Mouse (Mus musculus): ENCODE measurements at regions not wholly inside any gene's neighbourhood (a gene's known extent, or its start where the extent isn't known, plus 50 kb on each side); places are given as distances from the start of the nearest gene placed in this dataset.
"Not testable (repeated sequence)": the region's sequence is repeated elsewhere in the genome, so short reads cannot be mapped to it uniquely, and the experiment has no call there.

- Histone ChIP-seq H3K9ac (ENCODE audit: low read depth, low read length) (no peak overlapping the region), H3K4me2 (ENCODE audit: low read length) (no peak overlapping the region), H3K36me3 (ENCODE audit: control insufficient read depth, insufficient read depth, low read length) (no peaks in the 10 kb centered on the region), H3K4me3 (ENCODE audit: low read depth, low read length) (no peak overlapping the region), H3K27me3 (ENCODE audit: control insufficient read depth, insufficient read depth, low read depth, low read length) (no peaks in the 10 kb centered on the region), H3K4me1 (ENCODE audit: control insufficient read depth, insufficient read depth, low read length) (no peaks in the 10 kb centered on the region), H3K9me3 (replicated peaks; ENCODE audit: control insufficient read depth, low read length, poor library complexity, severe bottlenecking) (no peaks in the 10 kb centered on the region), H3K27ac (ENCODE audit: low read length) (no peak overlapping the region)
- WGBS: 13% methylated on average over 6 of the region's 6 CpGs
- ATAC-seq: no peak
Observed at GRCm38 (mm10) chr14:59051478-59051879, 91.2 kb downstream of the 1700129C05Rik start.

GRCm38 (mm10) chr14:59045687-59046086 lies 97.0 kb downstream of the 1700129C05Rik start:
- H3K36me3 ChIP-seq (ENCODE audit: control insufficient read depth, insufficient read depth, low read length): no peaks in the 10 kb centered on the region
- WGBS: 80% methylated on average over 7 of the region's 7 CpGs

GRCm38 (mm10) chr14:59045235-59045634 lies 97.5 kb downstream of the 1700129C05Rik start:
- no peak overlapping the region for H3K27ac ChIP-seq (ENCODE audit: low read length)

More at GRCm38 (mm10) chr14:59045687-59046086, 97.0 kb downstream of the 1700129C05Rik start:
- H3K4me2 ChIP-seq (ENCODE audit: low read length): no peak overlapping the region
- H3K9ac ChIP-seq (ENCODE audit: low read depth, low read length): no peak overlapping the region
- ATAC-seq: no peak
- H3K4me3 ChIP-seq (ENCODE audit: low read depth, low read length): no peak overlapping the region
- H3K4me1 ChIP-seq (ENCODE audit: control insufficient read depth, insufficient read depth, low read length): no peaks in the 10 kb centered on the region
- H3K27ac ChIP-seq (ENCODE audit: low read length): no peak overlapping the region
- no peaks in the 10 kb centered on the region for H3K27me3 ChIP-seq (ENCODE audit: control insufficient read depth, insufficient read depth, low read depth, low read length)
- H3K9me3 ChIP-seq (replicated peaks; ENCODE audit: control insufficient read depth, low read length, poor library complexity, severe bottlenecking): no peaks in the 10 kb centered on the region

GRCm38 (mm10) chr14:59042152-59042551 lies 100.5 kb downstream of the 1700129C05Rik start:
- no peak overlapping the region for H3K4me3 ChIP-seq (ENCODE audit: low read depth, low read length)
- H3K27me3 ChIP-seq (ENCODE audit: control insufficient read depth, insufficient read depth, low read depth, low read length): no peaks in the 10 kb centered on the region
- H3K36me3 ChIP-seq (ENCODE audit: control insufficient read depth, insufficient read depth, low read length): no peaks in the 10 kb centered on the region
- no peak for ATAC-seq
- no peaks in the 10 kb centered on the region for H3K9me3 ChIP-seq (replicated peaks; ENCODE audit: control insufficient read depth, low read length, poor library complexity, severe bottlenecking)
- H3K9ac ChIP-seq (ENCODE audit: low read depth, low read length): no peak overlapping the region
- WGBS: 93% methylated on average over 2 of the region's 2 CpGs
- H3K27ac ChIP-seq (ENCODE audit: low read length): no peak overlapping the region
- H3K4me2 ChIP-seq (ENCODE audit: low read length): no peak overlapping the region
- no peaks in the 10 kb centered on the region for H3K4me1 ChIP-seq (ENCODE audit: control insufficient read depth, insufficient read depth, low read length)

More at GRCm38 (mm10) chr14:59045235-59045634, 97.5 kb downstream of the 1700129C05Rik start:
- H3K27me3 ChIP-seq (ENCODE audit: control insufficient read depth, insufficient read depth, low read depth, low read length): no peaks in the 10 kb centered on the region
- no peaks in the 10 kb centered on the region for H3K36me3 ChIP-seq (ENCODE audit: control insufficient read depth, insufficient read depth, low read length)
- no peak for ATAC-seq
- WGBS: 72% methylated on average over 7 of the region's 7 CpGs
- H3K4me1 ChIP-seq (ENCODE audit: control insufficient read depth, insufficient read depth, low read length): no peaks in the 10 kb centered on the region
- no peak overlapping the region for H3K4me2 ChIP-seq (ENCODE audit: low read length)
- no peak overlapping the region for H3K9ac ChIP-seq (ENCODE audit: low read depth, low read length)
- H3K4me3 ChIP-seq (ENCODE audit: low read depth, low read length): no peak overlapping the region
- H3K9me3 ChIP-seq (replicated peaks; ENCODE audit: control insufficient read depth, low read length, poor library complexity, severe bottlenecking): no peaks in the 10 kb centered on the region

- H3K4me3 ChIP-seq (ENCODE audit: low read depth, low read length); H3K9ac ChIP-seq (ENCODE audit: low read depth, low read length); H3K27ac ChIP-seq (ENCODE audit: low read length); H3K4me1 ChIP-seq (ENCODE audit: control insufficient read depth, insufficient read depth, low read length); H3K9me3 ChIP-seq (replicated peaks; ENCODE audit: control insufficient read depth, low read length, poor library complexity, severe bottlenecking); H3K36me3 ChIP-seq (ENCODE audit: control insufficient read depth, insufficient read depth, low read length); H3K27me3 ChIP-seq (ENCODE audit: control insufficient read depth, insufficient read depth, low read depth, low read length); ATAC-seq; H3K4me2 ChIP-seq (ENCODE audit: low read length): not testable (repeated sequence)
- 75% methylated on average over 9 of the region's 9 CpGs for WGBS
Observed at GRCm38 (mm10) chr14:59025757-59026156, 116.9 kb downstream of the 1700129C05Rik start.

- WGBS: 87% methylated on average over 3 of the region's 3 CpGs
- H3K4me3 ChIP-seq (ENCODE audit: low read depth, low read length): no peak overlapping the region
- H3K36me3 ChIP-seq (ENCODE audit: control insufficient read depth, insufficient read depth, low read length): no peaks in the 10 kb centered on the region
- H3K4me2 ChIP-seq (ENCODE audit: low read length): no peak overlapping the region
- H3K27ac ChIP-seq (ENCODE audit: low read length): no peak overlapping the region
- H3K9ac ChIP-seq (ENCODE audit: low read depth, low read length): no peak overlapping the region
- no peaks in the 10 kb centered on the region for H3K9me3 ChIP-seq (replicated peaks; ENCODE audit: control insufficient read depth, low read length, poor library complexity, severe bottlenecking)
- ATAC-seq: no peak
- H3K4me1 ChIP-seq (ENCODE audit: control insufficient read depth, insufficient read depth, low read length): no peaks in the 10 kb centered on the region
- no peaks in the 10 kb centered on the region for H3K27me3 ChIP-seq (ENCODE audit: control insufficient read depth, insufficient read depth, low read depth, low read length)
Observed at GRCm38 (mm10) chr14:59009534-59009933, 133.2 kb downstream of the 1700129C05Rik start.

GRCm38 (mm10) chr14:58999106-58999778 lies 143.5 kb downstream of the 1700129C05Rik start:
- H3K4me2 ChIP-seq (ENCODE audit: low read length): no peak overlapping the region
- no peak overlapping the region for H3K4me3 ChIP-seq (ENCODE audit: low read depth, low read length)
- ATAC-seq: no peak
- H3K9me3 ChIP-seq (replicated peaks; ENCODE audit: control insufficient read depth, low read length, poor library complexity, severe bottlenecking): no peaks in the 10 kb centered on the region
- H3K27ac ChIP-seq (ENCODE audit: low read length): no peak overlapping the region
- H3K27me3 ChIP-seq (ENCODE audit: control insufficient read depth, insufficient read depth, low read depth, low read length): no peaks in the 10 kb centered on the region
- no peaks in the 10 kb centered on the region for H3K36me3 ChIP-seq (ENCODE audit: control insufficient read depth, insufficient read depth, low read length)
- H3K4me1 ChIP-seq (ENCODE audit: control insufficient read depth, insufficient read depth, low read length): no peaks in the 10 kb centered on the region
- WGBS: 32% methylated on average over 5 of the region's 5 CpGs
- no peak overlapping the region for H3K9ac ChIP-seq (ENCODE audit: low read depth, low read length)

- ATAC-seq: no peak
- no peaks in the 10 kb centered on the region for H3K4me1 ChIP-seq (ENCODE audit: control insufficient read depth, insufficient read depth, low read length)
- no peaks in the 10 kb centered on the region for H3K36me3 ChIP-seq (ENCODE audit: control insufficient read depth, insufficient read depth, low read length)
- no peaks in the 10 kb centered on the region for H3K9me3 ChIP-seq (replicated peaks; ENCODE audit: control insufficient read depth, low read length, poor library complexity, severe bottlenecking)
- 93% methylated on average over 6 of the region's 6 CpGs for WGBS
- H3K27ac ChIP-seq (ENCODE audit: low read length): no peak overlapping the region
- H3K4me3 ChIP-seq (ENCODE audit: low read depth, low read length): no peak overlapping the region
- no peaks in the 10 kb centered on the region for H3K27me3 ChIP-seq (ENCODE audit: control insufficient read depth, insufficient read depth, low read depth, low read length)
- no peak overlapping the region for H3K4me2 ChIP-seq (ENCODE audit: low read length)
- H3K9ac ChIP-seq (ENCODE audit: low read depth, low read length): no peak overlapping the region
Observed at GRCm38 (mm10) chr14:58994994-58995393, 147.7 kb downstream of the 1700129C05Rik start.

GRCm38 (mm10) chr14:58989644-58990217 lies 153.0 kb downstream of the 1700129C05Rik start:
- Histone ChIP-seq H3K9ac (ENCODE audit: low read depth, low read length) (no peak overlapping the region), H3K36me3 (ENCODE audit: control insufficient read depth, insufficient read depth, low read length) (no peaks in the 10 kb centered on the region), H3K4me2 (ENCODE audit: low read length) (no peak overlapping the region), H3K27me3 (ENCODE audit: control insufficient read depth, insufficient read depth, low read depth, low read length) (no peaks in the 10 kb centered on the region), H3K4me3 (ENCODE audit: low read depth, low read length) (no peak overlapping the region), H3K27ac (ENCODE audit: low read length) (no peak overlapping the region), H3K9me3 (replicated peaks; ENCODE audit: control insufficient read depth, low read length, poor library complexity, severe bottlenecking) (no peaks in the 10 kb centered on the region), H3K4me1 (ENCODE audit: control insufficient read depth, insufficient read depth, low read length) (no peaks in the 10 kb centered on the region; the same call in 1 of the 2 replicates)
- no peak for ATAC-seq
- WGBS: 82% methylated on average over 5 of the region's 5 CpGs
